Mouse (Mus musculus): ENCODE data around the gene Ifitm3. TPM values are rescaled to one million over a fixed set of nuclear protein-coding genes. Genes with fewer than 3 reads are reported as not detected.
A peak's percentile ranks its signal among the peaks of the same experiment; 100 is the strongest.
"Not testable (repeated sequence)": the region's sequence is repeated elsewhere in the genome, so short reads cannot be mapped to it uniquely, and the experiment has no call there.

Ifitm3 gene
- polyA plus RNA-seq, 1 experiment from 2014 or later: 56.5 TPM

DNA sequence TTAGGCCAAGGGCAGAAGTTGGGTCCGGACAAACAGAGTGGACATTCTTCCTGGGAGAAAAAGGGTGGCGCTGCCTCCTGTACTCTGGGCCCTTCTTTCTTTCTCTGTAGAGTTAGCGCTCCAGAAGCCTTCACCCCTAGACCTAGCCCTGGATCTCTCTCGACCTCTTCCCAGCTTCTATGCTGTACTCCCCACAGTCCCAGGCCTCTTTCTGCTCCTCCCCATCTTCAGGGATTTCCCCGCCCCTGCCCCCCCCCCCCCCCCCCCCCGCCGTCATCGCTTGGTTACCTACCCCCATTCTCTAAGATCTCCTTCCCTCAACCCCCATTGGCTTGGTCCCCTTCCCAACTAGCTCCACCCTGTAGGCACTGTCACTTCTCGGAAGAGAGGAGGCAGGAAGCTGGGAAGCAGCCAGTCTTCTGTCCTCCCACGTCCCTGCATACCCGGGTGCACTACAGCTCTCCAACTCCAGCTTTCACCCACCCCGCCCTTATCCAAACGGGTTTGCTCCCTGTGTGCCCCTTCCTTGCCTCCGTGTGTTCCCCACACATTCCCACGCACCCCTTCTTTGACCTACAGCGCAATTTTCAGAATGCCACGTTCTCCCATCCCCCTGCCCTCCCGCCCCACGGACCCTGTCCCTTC, 37.1 kb upstream of the Ifitm3 start:
- peak overlapping the region; percentile 31 for H3K4me3 ChIP-seq (replicated peaks)

DNA sequence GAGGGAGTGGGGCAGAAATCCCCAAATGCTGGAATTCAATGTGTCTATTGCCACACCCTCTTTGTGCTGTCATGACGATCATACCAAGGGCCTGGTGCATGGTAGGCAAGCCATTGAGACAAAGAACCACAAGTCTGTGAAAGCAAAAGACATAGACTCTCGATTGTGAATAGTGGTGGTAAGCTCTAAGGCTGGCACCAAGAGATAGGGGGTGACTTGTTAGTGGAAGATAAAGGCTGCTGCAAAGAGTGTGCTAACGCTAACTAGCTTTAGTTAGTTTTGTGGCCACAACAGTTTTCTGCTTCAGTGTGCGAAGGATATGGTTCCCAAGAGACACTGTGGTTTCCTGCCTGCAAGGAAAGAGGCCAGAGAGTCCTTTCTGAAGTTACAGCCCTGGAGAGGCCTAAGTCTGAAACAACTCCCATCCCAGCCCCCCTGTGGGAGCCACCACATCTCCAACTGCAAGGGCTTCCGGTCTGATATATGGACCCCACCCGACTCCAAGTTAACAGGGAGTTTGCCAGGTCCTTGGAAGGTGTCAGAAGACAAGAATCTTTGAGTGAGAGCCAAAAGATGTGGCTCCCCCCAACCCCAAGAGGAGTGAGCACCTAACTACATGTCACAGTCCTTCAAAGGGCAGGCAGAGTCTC, 36.5 kb upstream of the Ifitm3 start:
- H3K4me1 ChIP-seq (replicated peaks): peaks cover 34% of the 10 kb centered on the region
- peak overlapping the region; percentile 60 for H3K9ac ChIP-seq (replicated peaks)
- H3K4me3 ChIP-seq (replicated peaks): 0 out of 2 replicates have a peak overlapping the region, but pooled peaks have one; percentile 31
- WGBS: 60% methylated on average over 6 of the region's 6 CpGs
- peak overlapping the region; percentile 59 for H3K27ac ChIP-seq
- H3K4me2 ChIP-seq: peak overlapping the region; percentile 74
- no peaks in the 10 kb centered on the region for H3K27me3 ChIP-seq
- H3K36me3 ChIP-seq: no peaks in the 10 kb centered on the region
- no peak for ATAC-seq (ENCODE audit: insufficient number of reproducible peaks, insufficient read depth, low FRiP score, low TSS enrichment, low read depth)
- H3K9me3 ChIP-seq: no peaks in the 10 kb centered on the region

More for the DNA sequence above, 37.1 kb upstream of the Ifitm3 start:
- H3K27me3 ChIP-seq: no peaks in the 10 kb centered on the region
- H3K36me3 ChIP-seq: no peaks in the 10 kb centered on the region
- H3K9me3 ChIP-seq: no peaks in the 10 kb centered on the region
- ATAC-seq (ENCODE audit: insufficient number of reproducible peaks, insufficient read depth, low FRiP score, low TSS enrichment, low read depth): peak; percentile 70
- 7% methylated on average over 14 of the region's 19 CpGs for WGBS
- H3K4me1 ChIP-seq (replicated peaks): peaks cover 30% of the 10 kb centered on the region
- peak overlapping the region; percentile 60 for H3K9ac ChIP-seq (replicated peaks)
- H3K27ac ChIP-seq: peak overlapping the region; percentile 77
- peak overlapping the region; percentile 74 for H3K4me2 ChIP-seq

DNA sequence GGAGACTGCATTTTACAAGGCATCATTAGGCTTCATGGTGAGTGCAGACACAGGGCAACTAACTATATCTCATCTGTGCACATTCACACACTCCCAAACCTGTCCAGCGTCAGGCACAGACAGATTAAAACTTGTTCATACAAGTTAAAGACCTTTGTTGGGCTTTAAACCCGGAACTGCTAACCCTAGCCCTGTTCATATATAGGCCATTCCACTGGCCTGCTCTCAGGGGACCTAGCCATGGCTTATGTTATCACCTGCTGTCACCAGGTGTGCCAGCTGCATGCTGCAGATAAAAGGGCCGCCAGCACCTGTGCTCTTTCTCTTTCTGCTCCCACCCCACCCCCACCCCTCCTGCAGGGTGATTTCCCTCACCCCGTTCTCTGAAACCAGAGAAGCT, 32.0 kb upstream of the Ifitm3 start:
- Histone ChIP-seq H3K9ac (replicated peaks) (no peak overlapping the region), H3K36me3 (no peaks in the 10 kb centered on the region), H3K4me1 (replicated peaks) (peaks cover 38% of the 10 kb centered on the region), H3K4me3 (replicated peaks) (no peak overlapping the region), H3K27ac (peak overlapping the region; percentile 73), H3K4me2 (no peak overlapping the region), H3K27me3 (no peaks in the 10 kb centered on the region), H3K9me3 (0 out of 2 replicates have a peak, but pooled peaks cover 3% of the 10 kb centered on the region)
- 23% methylated on average over 4 of the region's 4 CpGs for WGBS
- ATAC-seq (ENCODE audit: insufficient number of reproducible peaks, insufficient read depth, low FRiP score, low TSS enrichment, low read depth): no peak

DNA sequence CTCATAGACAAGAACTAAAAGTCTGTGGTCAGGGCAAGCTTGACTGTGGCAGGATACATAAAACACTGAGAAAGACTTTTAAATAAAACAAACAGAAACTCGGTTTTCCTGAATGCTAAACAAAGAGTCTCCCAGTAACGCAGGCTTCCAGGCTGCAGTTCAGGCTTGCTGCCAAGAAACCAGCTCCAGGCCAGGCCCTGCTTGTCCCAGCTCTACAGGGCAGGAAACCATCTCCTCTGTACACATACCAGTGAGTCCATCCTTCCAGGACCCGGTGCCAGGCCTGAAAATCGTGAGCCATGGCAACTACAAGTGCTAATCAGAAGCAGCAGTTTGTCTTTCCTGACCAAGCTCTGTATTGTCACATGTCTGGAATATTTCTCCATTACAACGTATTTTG, 31.1 kb upstream of the Ifitm3 start:
- peaks cover 30% of the 10 kb centered on the region for H3K4me1 ChIP-seq (replicated peaks)
- H3K27ac ChIP-seq: peak overlapping the region; percentile 84
- no peaks in the 10 kb centered on the region for H3K27me3 ChIP-seq
- no peak overlapping the region for H3K9ac ChIP-seq (replicated peaks)
- 0 out of 2 replicates have a peak, but pooled peaks cover 3% of the 10 kb centered on the region for H3K9me3 ChIP-seq
- no peak for ATAC-seq (ENCODE audit: insufficient number of reproducible peaks, insufficient read depth, low FRiP score, low TSS enrichment, low read depth)
- H3K4me3 ChIP-seq (replicated peaks): no peak overlapping the region
- H3K4me2 ChIP-seq: no peak overlapping the region
- no peaks in the 10 kb centered on the region for H3K36me3 ChIP-seq
- WGBS: 17% methylated on average over 5 of the region's 5 CpGs

DNA sequence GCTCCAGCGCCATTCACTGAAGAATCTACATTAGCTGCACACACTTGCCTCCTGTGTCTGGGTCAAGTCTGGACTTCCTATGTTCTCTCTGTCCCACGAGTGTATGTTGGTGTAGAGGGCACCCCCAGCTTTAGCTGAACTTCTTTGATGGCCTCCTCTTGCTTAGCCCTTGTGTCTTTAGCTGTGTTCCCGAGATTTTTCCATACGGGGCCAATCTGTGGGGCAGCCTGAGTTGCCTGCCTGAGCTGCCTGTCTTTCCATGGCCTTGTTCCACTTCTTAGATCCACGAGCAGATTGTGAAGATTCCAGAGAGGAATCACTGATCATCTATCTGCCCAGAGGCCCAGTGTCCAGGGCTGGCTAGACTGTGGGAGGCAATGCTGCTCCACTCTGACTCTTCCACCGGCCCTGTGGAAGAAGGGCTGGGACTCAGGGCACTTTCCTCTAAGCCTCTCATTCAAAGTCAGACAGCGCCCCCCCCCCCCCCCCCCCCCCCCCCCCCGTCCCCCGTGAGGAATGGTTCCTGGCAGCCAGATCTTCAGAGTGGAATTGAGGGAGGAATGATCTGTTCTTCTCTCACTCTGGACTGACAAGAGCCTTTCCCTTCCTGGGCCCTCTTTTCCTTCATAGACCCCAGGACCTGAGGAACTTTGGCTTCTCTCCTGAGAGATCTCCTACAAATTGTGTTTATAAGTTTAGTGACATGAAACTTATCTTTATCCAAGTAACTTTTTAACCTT, 30.5 kb upstream of the Ifitm3 start:
- Histone ChIP-seq H3K27me3 (no peaks in the 10 kb centered on the region), H3K4me1 (replicated peaks) (peaks cover 27% of the 10 kb centered on the region), H3K9ac (replicated peaks) (no peak overlapping the region; the same call in 1 of the 2 replicates), H3K27ac (peak overlapping the region; percentile 84), H3K9me3 (0 out of 2 replicates have a peak, but pooled peaks cover 3% of the 10 kb centered on the region), H3K4me2 (peak overlapping the region; percentile 21), H3K36me3 (no peaks in the 10 kb centered on the region), H3K4me3 (replicated peaks) (no peak overlapping the region)
- ATAC-seq (ENCODE audit: insufficient number of reproducible peaks, insufficient read depth, low FRiP score, low TSS enrichment, low read depth): peak; percentile 16; the same call in 1 of the 2 replicates
- WGBS: 30% methylated on average over 6 of the region's 9 CpGs

DNA sequence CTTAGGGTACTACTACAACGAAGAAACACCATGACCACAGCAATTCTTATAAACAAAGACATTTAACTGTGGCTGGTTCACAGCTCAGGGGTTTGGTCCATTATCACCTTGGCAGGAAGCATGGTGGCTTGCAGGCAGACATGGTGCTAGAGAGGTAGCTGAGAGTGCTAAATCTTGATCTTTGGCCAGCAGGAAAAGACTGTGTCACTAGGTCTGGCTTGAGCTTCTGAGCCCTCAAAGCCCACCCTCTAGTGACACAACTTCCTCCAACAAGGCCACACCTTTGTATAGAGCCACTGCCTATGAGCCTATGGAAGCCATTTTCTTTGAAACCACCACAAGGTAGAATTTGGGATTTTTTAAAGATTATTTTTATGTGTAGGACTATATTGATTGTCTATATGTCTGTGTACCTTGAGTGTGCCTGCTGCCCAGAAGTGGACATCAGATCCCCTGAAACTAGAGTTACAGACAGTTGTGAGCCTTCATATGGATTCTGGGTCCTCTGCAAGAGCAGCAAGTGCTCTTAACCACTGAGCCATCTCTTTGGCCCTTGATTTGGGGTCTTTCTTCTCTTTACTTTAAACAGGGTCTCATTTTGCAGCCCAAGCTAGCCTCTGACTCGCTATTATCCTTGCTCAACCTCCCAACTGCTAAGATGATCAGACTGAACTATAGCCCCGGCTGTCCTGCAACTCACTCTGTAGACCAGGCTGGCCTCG, 29.0 kb upstream of the Ifitm3 start:
- Histone ChIP-seq H3K4me1 (replicated peaks) (peaks cover 27% of the 10 kb centered on the region), H3K27ac (no peak overlapping the region), H3K4me2 (no peak overlapping the region), H3K36me3 (no peaks in the 10 kb centered on the region), H3K27me3 (no peaks in the 10 kb centered on the region), H3K4me3 (replicated peaks) (no peak overlapping the region), H3K9me3 (0 out of 2 replicates have a peak, but pooled peaks cover 3% of the 10 kb centered on the region), H3K9ac (replicated peaks) (no peak overlapping the region)
- 89% methylated on average over 4 of the region's 4 CpGs for WGBS
- ATAC-seq (ENCODE audit: insufficient number of reproducible peaks, insufficient read depth, low FRiP score, low TSS enrichment, low read depth): no peak

DNA sequence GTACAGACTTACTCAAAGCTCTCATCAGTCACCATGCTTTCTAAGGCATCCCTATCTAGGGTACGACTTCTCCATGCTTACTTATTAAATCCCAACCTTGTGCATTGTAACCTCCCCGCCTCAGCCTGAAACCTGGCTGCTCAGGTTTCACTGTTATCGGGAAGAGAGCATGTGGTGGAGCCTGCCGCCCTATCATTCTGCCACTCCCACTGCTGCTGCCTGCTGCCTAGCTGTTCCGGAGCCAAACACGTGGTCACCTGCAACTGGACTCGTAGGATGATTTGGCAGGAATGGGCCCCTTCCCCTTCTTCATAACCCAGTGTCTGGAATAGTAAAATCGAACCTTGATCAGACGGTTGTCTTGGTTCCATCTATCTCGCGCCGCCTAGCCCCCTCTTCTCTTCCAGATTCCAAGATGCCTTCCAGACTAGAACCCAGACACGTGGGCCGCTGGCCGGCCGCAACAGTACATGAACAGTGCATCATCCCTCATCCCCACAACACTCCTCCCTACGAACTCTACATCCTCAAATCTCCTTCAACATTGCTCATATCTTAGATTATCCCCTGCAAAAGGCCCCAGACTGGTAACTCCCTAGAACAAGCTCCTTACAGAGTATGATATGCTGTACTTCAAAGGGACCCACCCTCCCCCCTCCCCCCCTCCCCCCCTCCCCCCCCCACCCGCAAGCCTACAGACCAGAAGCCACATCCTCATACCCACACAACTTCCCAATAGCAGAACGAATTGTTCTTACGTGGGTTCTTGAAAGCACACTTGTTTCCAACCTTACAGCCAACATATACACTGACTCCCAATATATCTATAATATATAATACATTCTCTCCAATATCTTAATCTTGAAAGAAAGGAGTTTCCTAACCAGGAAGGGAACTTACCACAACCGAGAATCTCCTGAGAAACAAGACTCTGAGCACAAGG, 27.8 kb upstream of the Ifitm3 start:
- Histone ChIP-seq H3K9me3 (0 out of 2 replicates have a peak, but pooled peaks cover 3% of the 10 kb centered on the region), H3K27me3 (no peaks in the 10 kb centered on the region), H3K4me2 (no peak overlapping the region), H3K9ac (replicated peaks) (no peak overlapping the region), H3K27ac (no peak overlapping the region), H3K4me3 (replicated peaks) (no peak overlapping the region), H3K36me3 (no peaks in the 10 kb centered on the region), H3K4me1 (replicated peaks) (peaks cover 30% of the 10 kb centered on the region)
- WGBS: 67% methylated on average over 19 of the region's 21 CpGs
- no peak for ATAC-seq (ENCODE audit: insufficient number of reproducible peaks, insufficient read depth, low FRiP score, low TSS enrichment, low read depth)

DNA sequence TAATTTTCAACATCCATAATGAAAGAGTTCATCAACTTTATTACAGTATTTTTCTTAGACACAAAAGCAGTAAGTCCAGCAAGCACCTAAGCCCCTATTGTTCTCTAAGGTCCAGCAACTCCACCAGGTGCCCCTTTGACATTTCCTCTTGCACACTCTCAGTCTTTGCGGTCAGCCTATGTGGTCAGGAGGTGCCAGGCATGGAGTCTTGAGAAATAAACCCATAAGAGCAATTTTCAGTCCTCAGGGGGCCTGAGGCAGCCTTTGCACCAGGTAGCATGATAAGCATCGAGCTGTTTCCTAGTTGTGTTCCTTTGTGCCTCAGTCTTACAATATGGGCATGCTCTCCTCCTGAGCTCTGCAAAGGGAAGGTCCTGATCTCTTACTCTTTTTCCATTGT, 26.1 kb upstream of the Ifitm3 start:
- H3K27ac ChIP-seq; H3K27me3 ChIP-seq; H3K9me3 ChIP-seq; H3K4me2 ChIP-seq; ATAC-seq (ENCODE audit: insufficient number of reproducible peaks, insufficient read depth, low FRiP score, low TSS enrichment, low read depth); H3K36me3 ChIP-seq; H3K4me3 ChIP-seq (replicated peaks); H3K9ac ChIP-seq (replicated peaks): not testable (repeated sequence)
- 86% methylated on average over 1 of the region's 2 CpGs for WGBS
- peaks cover 18% of the 10 kb centered on the region for H3K4me1 ChIP-seq (replicated peaks)

DNA sequence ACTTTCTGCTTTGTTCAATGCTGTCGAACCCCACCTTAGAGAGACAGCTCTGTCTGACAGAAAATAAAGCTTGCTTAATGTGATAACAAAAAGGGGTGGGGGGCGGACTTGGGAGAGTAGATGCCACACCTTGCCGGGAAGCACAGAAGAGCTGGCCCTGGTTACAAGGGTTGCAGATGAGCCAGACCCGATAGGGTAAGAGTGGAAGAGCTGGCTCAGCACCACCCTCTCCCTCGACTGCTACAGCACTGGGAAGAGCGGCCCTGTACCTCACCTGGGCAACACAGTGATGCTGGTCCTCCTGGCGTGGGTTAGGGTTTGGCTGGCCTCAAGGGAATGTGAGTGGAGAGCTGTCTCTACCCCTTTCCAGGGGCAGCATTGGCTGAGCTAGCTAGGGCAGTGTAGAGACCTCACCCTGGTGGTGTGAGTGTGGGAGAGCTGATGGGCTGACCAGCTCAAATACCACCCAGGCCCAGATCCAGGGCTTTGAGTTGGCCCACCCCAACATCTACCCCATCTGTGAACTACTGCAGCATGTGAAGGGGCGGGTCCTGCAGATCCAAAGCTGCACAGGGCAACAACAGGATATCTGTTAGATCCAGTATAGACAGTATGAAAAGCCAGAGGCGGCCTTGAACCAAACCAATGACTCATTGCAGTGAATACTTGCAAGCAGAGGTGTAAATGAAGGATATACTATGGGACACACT, 22.0 kb upstream of the Ifitm3 start:
- no peak overlapping the region for H3K27ac ChIP-seq
- 73% methylated on average over 9 of the region's 9 CpGs for WGBS
- H3K9me3 ChIP-seq: no peaks in the 10 kb centered on the region
- H3K9ac ChIP-seq (replicated peaks): no peak overlapping the region
- peaks cover 7% of the 10 kb centered on the region; the same call in 1 of the 2 replicates for H3K4me1 ChIP-seq (replicated peaks)
- no peaks in the 10 kb centered on the region for H3K36me3 ChIP-seq
- no peak overlapping the region for H3K4me3 ChIP-seq (replicated peaks)
- no peak overlapping the region for H3K4me2 ChIP-seq
- ATAC-seq (ENCODE audit: insufficient number of reproducible peaks, insufficient read depth, low FRiP score, low TSS enrichment, low read depth): no peak
- no peaks in the 10 kb centered on the region for H3K27me3 ChIP-seq

DNA sequence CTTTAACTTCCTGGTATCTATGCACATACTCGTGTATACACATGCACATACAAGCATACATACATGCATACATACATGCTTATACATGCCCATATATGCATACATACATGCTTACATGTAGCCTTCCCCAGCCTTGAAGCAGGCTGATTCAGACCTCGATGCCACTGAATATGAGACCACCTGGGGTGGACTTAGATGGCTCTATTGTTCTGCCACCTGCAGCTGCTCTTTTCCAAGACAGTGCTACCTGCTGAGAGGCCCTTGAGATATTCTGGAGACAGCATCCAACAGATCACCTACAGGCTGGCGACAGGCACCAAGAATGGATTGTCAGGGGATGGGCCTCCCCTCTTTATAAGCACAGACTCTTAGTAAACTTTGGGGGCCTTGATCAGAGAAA, 19.8 kb upstream of the Ifitm3 start:
- Histone ChIP-seq H3K9ac (replicated peaks) (no peak overlapping the region), H3K4me3 (replicated peaks) (no peak overlapping the region), H3K9me3 (no peaks in the 10 kb centered on the region), H3K4me1 (replicated peaks) (peaks cover 7% of the 10 kb centered on the region), H3K27me3 (no peaks in the 10 kb centered on the region), H3K36me3 (no peaks in the 10 kb centered on the region), H3K27ac (no peak overlapping the region), H3K4me2 (no peak overlapping the region)
- no peak for ATAC-seq (ENCODE audit: insufficient number of reproducible peaks, insufficient read depth, low FRiP score, low TSS enrichment, low read depth)
- WGBS: 57% methylated on average over 3 of the region's 3 CpGs
